Mouse (Mus musculus) liver, postnatal 0 days (tissue): ENCODE results near the gene Atxn7l2. TPM values are rescaled to one million over a fixed set of nuclear protein-coding genes. Genes with fewer than 3 reads are reported as not detected.

Source experiments
- ATAC-seq: fragments of 200-750 bp; cut with Nextera tagmentation; 2 replicates; pipeline ENCODE4 v1.8.0; 2017; ENCODE audit warnings: mild to moderate bottlenecking, moderate library complexity
- DNase-seq: peaks from one replicate; pipeline ENCODE4 v3.0.0-alpha.2; 2016
- H3K27ac ChIP-seq: fragments of 300-500 bp; sonication (generic); 2 replicates; pipeline ENCODE4 v1.5.1; 2014; ENCODE audit warnings: antibody characterized with exemption, moderate library complexity, mild to moderate bottlenecking, low read depth
- H3K27me3 ChIP-seq: fragments of 300-500 bp; sonication (generic); 2 replicates; pipeline ENCODE4 v1.6.1; 2014; ENCODE audit warnings: low read length, control low read depth, mixed read lengths; ENCODE audit not compliant: insufficient read depth
- H3K36me3 ChIP-seq: fragments of 300-500 bp; sonication (generic); replicated peaks from 2 replicates; pipeline ENCODE4 v1.6.1; 2014; ENCODE audit warnings: mild to moderate bottlenecking, control low read depth, low read length, moderate library complexity, mixed read lengths; ENCODE audit not compliant: insufficient read depth
- H3K4me1 ChIP-seq: fragments of 300-500 bp; sonication (generic); 2 replicates; pipeline ENCODE4 v1.6.1; 2014; ENCODE audit warnings: antibody characterized with exemption, mild to moderate bottlenecking, control low read depth; ENCODE audit not compliant: insufficient read depth
- H3K4me2 ChIP-seq: fragments of 300-500 bp; sonication (generic); 2 replicates; pipeline ENCODE4 v1.6.1; 2014; ENCODE audit warnings: low read depth, mild to moderate bottlenecking, low read length, moderate library complexity, mixed read lengths
- H3K4me3 ChIP-seq: fragments of 300-500 bp; sonication (generic); 2 replicates; pipeline ENCODE4 v1.5.1; 2014; ENCODE audit warnings: low read depth, low read length
- H3K9ac ChIP-seq: fragments of 300-500 bp; sonication (generic); replicated peaks from 2 replicates; pipeline ENCODE4 v1.6.1; 2014; ENCODE audit warnings: mild to moderate bottlenecking, moderate library complexity
- H3K9me3 ChIP-seq: fragments of 300-500 bp; sonication (generic); 2 replicates; pipeline ENCODE4 v1.6.1; 2016; ENCODE audit warnings: mild to moderate bottlenecking, control low read depth, low read length, mixed read lengths
- CTCF ChIP-seq: sonication (generic); IDR thresholded peaks from 2 replicates; pipeline ENCODE4 v1.5.1; 2016; ENCODE audit warnings: antibody characterized with exemption, low read depth
- EP300 ChIP-seq: IDR thresholded peaks from 2 replicates; pipeline ENCODE4 v1.6.1; 2016; ENCODE audit warnings: antibody characterized with exemption, low read depth, mild to moderate bottlenecking
- WGBS: fragments of 180-500 bp; shearing (Covaris S2); extraction: QIAGEN DNeasy Blood & Tissue Kit; methylation state at CpG from one replicate; pipeline ENCODE4 v1.1.7; 2014; ENCODE audit not compliant: insufficient replicate concordance; 5-methylcytosine and 5-hydroxymethylcytosine counted together
- polyA plus RNA-seq: library from polyadenylated mRNA; unstranded; fragments of >200 nt; fragmentation: Nextera tagmentation; extraction: Ambion mirVana; gene quantifications from 2 replicates; pipeline ENCODE4 v1.2.1, GENCODE M21; 2015

Atxn7l2 gene
- polyA plus RNA-seq, 1 experiment from 2014 or later, result 1.4 TPM

GRCm38 (mm10) chr3:108209001-108209400 is 1.7 kb downstream of the Atxn7l2 start:
- Histone ChIP-seq H3K36me3 (peaks cover 10% of the 10 kb centered on the region), H3K9me3 (no peaks in the 10 kb centered on the region), H3K4me2 (peak overlapping the region; percentile 93), H3K4me1 (peaks cover 15% of the 10 kb centered on the region), H3K27me3 (0 out of 2 replicates have a peak, but pooled peaks cover 4% of the 10 kb centered on the region), H3K9ac (no peak overlapping the region; the same call in 1 of the 2 replicates), H3K4me3 (peak overlapping the region; percentile 74), H3K27ac (no peak overlapping the region)
- WGBS, result 80% methylated on average over 3 of the region's 3 CpGs
- no peak for ATAC-seq
- DNase-seq, result no peak
- TF ChIP-seq EP300, result no peak
- TF ChIP-seq CTCF, result no peak

DNA sequence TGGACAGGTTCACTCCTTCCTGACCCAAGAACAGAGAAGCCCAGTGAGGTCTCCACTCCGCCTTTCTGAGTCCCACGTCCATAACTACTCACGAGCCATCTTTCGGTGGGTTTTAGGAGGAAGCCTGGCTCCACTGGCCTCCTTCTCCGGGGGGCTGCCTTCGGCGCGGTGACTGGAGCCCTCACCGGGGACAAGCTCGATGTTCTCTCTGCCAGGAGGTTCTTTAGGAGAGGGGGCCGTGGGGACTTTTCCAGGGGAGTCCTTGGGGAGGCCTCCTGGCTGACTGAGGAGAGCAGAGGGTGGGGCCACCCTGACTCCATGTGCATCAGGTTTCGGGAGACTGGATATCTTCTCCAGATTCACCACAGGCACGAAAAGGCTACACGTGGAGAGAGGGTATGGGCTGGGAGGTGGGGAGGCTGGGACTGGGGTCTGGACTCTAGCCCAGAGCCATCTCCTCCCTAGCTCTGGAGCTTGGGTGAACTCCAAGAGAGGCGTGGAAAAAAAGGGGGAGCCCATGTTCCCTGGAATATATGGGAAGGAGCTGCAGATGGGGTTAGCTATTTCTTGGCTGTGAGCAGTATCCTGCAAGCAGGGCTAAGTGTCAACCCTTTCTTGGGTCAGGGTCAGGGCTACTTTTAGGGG is 3.9 kb downstream of the Atxn7l2 start:
- 84% methylated on average over 15 of the region's 15 CpGs for WGBS
- ATAC-seq (no peak), DNase-seq (no peak)
- H3K9me3 ChIP-seq, result no peaks in the 10 kb centered on the region
- H3K4me2 ChIP-seq, result no peak overlapping the region
- no peaks in the 10 kb centered on the region for H3K27me3 ChIP-seq
- H3K4me1 ChIP-seq, result peaks cover 15% of the 10 kb centered on the region
- H3K27ac ChIP-seq, result no peak overlapping the region
- H3K36me3 ChIP-seq, result peaks cover 11% of the 10 kb centered on the region
- H3K4me3 ChIP-seq, result no peak overlapping the region
- H3K9ac ChIP-seq, result no peak overlapping the region
- TF ChIP-seq EP300, result no peak
- TF ChIP-seq CTCF, result no peak

GRCm38 (mm10) chr3:108205601-108206000 is 5.1 kb downstream of the Atxn7l2 start:
- Histone ChIP-seq H3K36me3 (peaks cover 11% of the 10 kb centered on the region), H3K9me3 (no peaks in the 10 kb centered on the region), H3K27ac (no peak overlapping the region), H3K4me1 (peaks cover 14% of the 10 kb centered on the region), H3K27me3 (no peaks in the 10 kb centered on the region), H3K9ac (no peak overlapping the region), H3K4me2 (no peak overlapping the region), H3K4me3 (no peak overlapping the region)
- DNase-seq, result no peak
- WGBS, result 92% methylated on average over 8 of the region's 8 CpGs
- TF ChIP-seq EP300 (no peak), CTCF (no peak)
- no peak for ATAC-seq

GRCm38 (mm10) chr3:108204470-108204869 is 6.3 kb downstream of the Atxn7l2 start:
- 77% methylated on average over 10 of the region's 11 CpGs for WGBS
- H3K4me2 ChIP-seq, result no peak overlapping the region
- peaks cover 11% of the 10 kb centered on the region for H3K36me3 ChIP-seq
- DNase-seq (no peak), ATAC-seq (no peak)
- no peak overlapping the region; the same call in 1 of the 2 replicates for H3K9ac ChIP-seq
- no peak overlapping the region for H3K27ac ChIP-seq
- no peak overlapping the region for H3K4me3 ChIP-seq
- no peaks in the 10 kb centered on the region for H3K9me3 ChIP-seq
- no peaks in the 10 kb centered on the region for H3K27me3 ChIP-seq
- H3K4me1 ChIP-seq, result peaks cover 12% of the 10 kb centered on the region
- TF ChIP-seq CTCF (no peak), EP300 (no peak)

DNA sequence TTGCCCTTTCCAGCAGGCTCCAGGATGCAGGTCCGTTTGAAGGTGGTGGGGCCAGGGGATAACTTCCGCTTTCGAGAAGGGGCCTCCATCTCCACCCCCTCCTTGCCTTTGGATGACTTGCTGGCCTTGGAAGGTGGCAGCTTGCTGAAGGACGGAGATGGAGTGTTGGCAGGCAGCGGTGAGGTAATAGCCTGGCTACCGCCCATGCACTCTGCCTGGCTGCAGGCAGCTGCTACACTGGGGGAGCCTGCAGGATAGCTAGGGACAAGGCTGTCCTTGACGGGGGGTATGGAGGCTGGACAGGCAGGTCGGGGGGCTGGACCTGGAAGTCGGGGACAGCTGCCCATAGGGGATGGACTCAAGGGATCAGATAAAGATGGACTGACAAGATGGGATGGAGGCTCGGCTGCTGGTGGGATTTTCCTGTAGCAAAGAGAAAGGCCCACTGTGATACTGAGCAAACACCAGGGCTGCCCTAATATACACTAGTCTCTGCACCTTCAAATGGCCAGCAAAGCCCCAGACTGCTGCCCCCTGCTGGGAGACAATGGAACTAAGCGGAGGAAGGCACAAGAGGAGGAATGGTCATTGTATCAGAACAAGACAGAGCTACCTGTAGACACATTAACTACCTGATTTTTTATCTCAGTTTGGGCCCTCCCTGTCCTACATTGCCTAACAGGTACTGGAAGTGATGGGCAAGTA is 7.0 kb downstream of the Atxn7l2 start:
- no peak overlapping the region for H3K4me2 ChIP-seq
- H3K4me3 ChIP-seq, result no peak overlapping the region
- WGBS, result 70% methylated on average over 11 of the region's 11 CpGs
- H3K27ac ChIP-seq, result no peak overlapping the region
- no peak overlapping the region for H3K9ac ChIP-seq
- TF ChIP-seq EP300 (no peak), CTCF (peak; percentile 96)
- ATAC-seq (no peak), DNase-seq (peak; percentile 88)
- peaks cover 9% of the 10 kb centered on the region for H3K4me1 ChIP-seq
- H3K36me3 ChIP-seq, result peaks cover 14% of the 10 kb centered on the region
- H3K27me3 ChIP-seq, result no peaks in the 10 kb centered on the region
- H3K9me3 ChIP-seq, result no peaks in the 10 kb centered on the region

DNA sequence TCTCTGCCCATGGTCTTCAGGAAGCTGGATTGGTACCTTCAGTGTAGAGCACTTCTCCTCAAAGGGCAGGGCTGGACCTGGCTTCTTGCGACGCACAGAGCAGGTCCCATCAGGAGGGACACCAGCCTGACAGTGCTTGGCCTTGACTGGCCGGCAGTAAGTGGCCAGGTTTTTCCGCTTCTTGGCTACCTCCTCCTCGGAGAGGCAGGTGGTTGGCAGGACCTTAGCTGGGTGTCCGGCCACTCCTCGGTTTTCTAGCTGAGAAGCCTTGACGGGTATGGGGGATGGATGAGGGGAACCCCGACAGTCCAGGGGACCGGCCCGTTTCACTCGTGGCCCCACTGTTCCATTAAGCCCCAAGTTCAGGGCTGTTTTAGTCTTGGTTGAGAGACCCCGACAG is 7.5 kb downstream of the Atxn7l2 start:
- no peaks in the 10 kb centered on the region for H3K27me3 ChIP-seq
- H3K4me2 ChIP-seq, result no peak overlapping the region
- no peak for ATAC-seq
- peaks cover 9% of the 10 kb centered on the region for H3K4me1 ChIP-seq
- no peak for TF ChIP-seq EP300
- TF ChIP-seq CTCF, result no peak
- H3K9me3 ChIP-seq, result no peaks in the 10 kb centered on the region
- peak overlapping the region; percentile 26; the same call in 1 of the 2 replicates for H3K9ac ChIP-seq
- no peak overlapping the region for H3K4me3 ChIP-seq
- H3K27ac ChIP-seq, result no peak overlapping the region
- peaks cover 14% of the 10 kb centered on the region for H3K36me3 ChIP-seq
- DNase-seq, result peak; percentile 13
- WGBS, result 88% methylated on average over 13 of the region's 13 CpGs
